Mouse (Mus musculus) thymus, adult 2 months (tissue): ENCODE data around the gene Cux2.

Experiments used
- CTCF ChIP-seq: fragments of 200-500 bp; IDR thresholded peaks from 2 replicates; pipeline ENCODE4 v1.5.1; 2012; ENCODE audit warnings: mild to moderate bottlenecking, control low read depth, low read length, moderate library complexity, borderline replicate concordance; ENCODE audit not compliant: control insufficient read depth, poor library complexity, insufficient read depth; ENCODE audit errors: extremely low read depth
- POLR2A ChIP-seq: fragments of 200-500 bp; IDR thresholded peaks from 2 replicates; pipeline ENCODE4 v1.6.1; 2012; ENCODE audit warnings: mild to moderate bottlenecking, low read length, control low read depth, moderate library complexity; ENCODE audit not compliant: control insufficient read depth, poor library complexity, insufficient read depth; ENCODE audit errors: extremely low read depth

GRCm38 (mm10) chr5:121858427-121858826, 191.5 kb downstream of the Cux2 start:
- TF ChIP-seq CTCF: no peak
- TF ChIP-seq POLR2A: no peak
